Mouse (Mus musculus): ENCODE results near the gene Tmem132d. TPM values are rescaled to one million over a fixed set of nuclear protein-coding genes. Genes with fewer than 3 reads are reported as not detected.

The Tmem132d gene
- polyA plus RNA-seq, 1 experiment from 2014 or later, result not detected

GRCm38 (mm10) chr5:128136818-128137217 lies 296.1 kb downstream of the Tmem132d start:
- H3K4me2 ChIP-seq, result no peak overlapping the region
- H3K4me3 ChIP-seq (ENCODE audit: low read depth, low read length), result no peak overlapping the region
- H3K9ac ChIP-seq (ENCODE audit: low read depth, low read length), result no peak overlapping the region
- ATAC-seq (replicated peaks; ENCODE audit: low FRiP score), result 0 out of 2 replicates have a peak, but pooled peaks have one; percentile 20
- H3K36me3 ChIP-seq (ENCODE audit: control insufficient read depth, insufficient read depth, low read length), result no peaks in the 10 kb centered on the region
- H3K4me1 ChIP-seq (replicated peaks; ENCODE audit: control insufficient read depth, insufficient read depth, low read length), result no peaks in the 10 kb centered on the region
- no peaks in the 10 kb centered on the region for H3K27me3 ChIP-seq (replicated peaks; ENCODE audit: control insufficient read depth, insufficient read depth, low read length)
- DNase-seq (ENCODE audit: low spot score), result no peak
- WGBS, result 46% methylated on average over 8 of the region's 8 CpGs
- no peaks in the 10 kb centered on the region; the same call in 1 of the 2 replicates for H3K9me3 ChIP-seq (ENCODE audit: control insufficient read depth, low read length)
- H3K27ac ChIP-seq (ENCODE audit: low read depth, low read length), result no peak overlapping the region

DNA sequence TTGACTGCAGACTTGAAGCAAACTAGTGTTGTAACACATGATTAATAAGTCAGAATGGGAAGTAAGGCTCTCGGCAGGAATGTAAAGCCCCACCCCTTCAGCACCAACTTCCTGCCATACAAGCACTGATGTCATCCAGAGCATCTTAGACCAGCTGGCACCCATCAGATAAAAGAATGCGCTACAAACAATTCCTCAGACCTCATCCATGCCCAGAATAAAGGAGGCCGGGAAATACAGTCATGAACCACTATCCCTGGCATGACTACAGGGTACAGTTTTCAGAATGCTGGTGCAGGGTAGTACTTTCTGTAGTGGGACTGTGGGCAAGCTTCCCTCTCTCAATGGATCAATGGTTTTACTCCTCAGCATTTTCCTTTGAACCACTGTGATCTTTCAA lies 310.2 kb downstream of the Tmem132d start:
- Histone ChIP-seq H3K4me1 (replicated peaks; ENCODE audit: control insufficient read depth, insufficient read depth, low read length) (no peaks in the 10 kb centered on the region), H3K27me3 (replicated peaks; ENCODE audit: control insufficient read depth, insufficient read depth, low read length) (no peaks in the 10 kb centered on the region), H3K9me3 (ENCODE audit: control insufficient read depth, low read length) (no peaks in the 10 kb centered on the region), H3K4me3 (ENCODE audit: low read depth, low read length) (no peak overlapping the region), H3K36me3 (ENCODE audit: control insufficient read depth, insufficient read depth, low read length) (no peaks in the 10 kb centered on the region), H3K4me2 (no peak overlapping the region), H3K27ac (ENCODE audit: low read depth, low read length) (no peak overlapping the region), H3K9ac (ENCODE audit: low read depth, low read length) (no peak overlapping the region)
- no peak for ATAC-seq (replicated peaks; ENCODE audit: low FRiP score)
- DNase-seq (ENCODE audit: low spot score), result no peak
- 46% methylated on average over 3 of the region's 3 CpGs for WGBS

GRCm38 (mm10) chr5:128119171-128119570 lies 313.7 kb downstream of the Tmem132d start:
- Histone ChIP-seq H3K27me3 (replicated peaks; ENCODE audit: control insufficient read depth, insufficient read depth, low read length) (no peaks in the 10 kb centered on the region), H3K36me3 (ENCODE audit: control insufficient read depth, insufficient read depth, low read length) (no peaks in the 10 kb centered on the region), H3K4me1 (replicated peaks; ENCODE audit: control insufficient read depth, insufficient read depth, low read length) (no peaks in the 10 kb centered on the region), H3K4me3 (ENCODE audit: low read depth, low read length) (no peak overlapping the region), H3K27ac (ENCODE audit: low read depth, low read length) (no peak overlapping the region), H3K4me2 (no peak overlapping the region), H3K9ac (ENCODE audit: low read depth, low read length) (no peak overlapping the region), H3K9me3 (ENCODE audit: control insufficient read depth, low read length) (no peaks in the 10 kb centered on the region)
- WGBS, result 76% methylated on average over 3 of the region's 3 CpGs
- DNase-seq (ENCODE audit: low spot score) (no peak), ATAC-seq (replicated peaks; ENCODE audit: low FRiP score) (no peak)

- no peak overlapping the region for H3K4me3 ChIP-seq (ENCODE audit: low read depth, low read length)
- H3K4me1 ChIP-seq (replicated peaks; ENCODE audit: control insufficient read depth, insufficient read depth, low read length), result no peaks in the 10 kb centered on the region
- no peak overlapping the region for H3K9ac ChIP-seq (ENCODE audit: low read depth, low read length)
- H3K9me3 ChIP-seq (ENCODE audit: control insufficient read depth, low read length), result no peaks in the 10 kb centered on the region
- no peaks in the 10 kb centered on the region for H3K27me3 ChIP-seq (replicated peaks; ENCODE audit: control insufficient read depth, insufficient read depth, low read length)
- no peak overlapping the region for H3K27ac ChIP-seq (ENCODE audit: low read depth, low read length)
- H3K36me3 ChIP-seq (ENCODE audit: control insufficient read depth, insufficient read depth, low read length), result no peaks in the 10 kb centered on the region
- ATAC-seq (replicated peaks; ENCODE audit: low FRiP score) (no peak), DNase-seq (ENCODE audit: low spot score) (no peak)
- WGBS, result 83% methylated on average over 8 of the region's 8 CpGs
- H3K4me2 ChIP-seq, result no peak overlapping the region
Measured at GRCm38 (mm10) chr5:128113107-128113506, 319.8 kb downstream of the Tmem132d start.

GRCm38 (mm10) chr5:128112518-128112917 lies 320.4 kb downstream of the Tmem132d start:
- 83% methylated on average over 3 of the region's 3 CpGs for WGBS
- no peak overlapping the region for H3K4me2 ChIP-seq
- ATAC-seq (replicated peaks; ENCODE audit: low FRiP score) (no peak), DNase-seq (ENCODE audit: low spot score) (no peak)
- H3K27ac ChIP-seq (ENCODE audit: low read depth, low read length), result no peak overlapping the region
- no peaks in the 10 kb centered on the region for H3K27me3 ChIP-seq (replicated peaks; ENCODE audit: control insufficient read depth, insufficient read depth, low read length)
- H3K36me3 ChIP-seq (ENCODE audit: control insufficient read depth, insufficient read depth, low read length), result no peaks in the 10 kb centered on the region
- no peaks in the 10 kb centered on the region for H3K4me1 ChIP-seq (replicated peaks; ENCODE audit: control insufficient read depth, insufficient read depth, low read length)
- no peak overlapping the region for H3K9ac ChIP-seq (ENCODE audit: low read depth, low read length)
- no peaks in the 10 kb centered on the region for H3K9me3 ChIP-seq (ENCODE audit: control insufficient read depth, low read length)
- H3K4me3 ChIP-seq (ENCODE audit: low read depth, low read length), result no peak overlapping the region

GRCm38 (mm10) chr5:128111664-128112063 lies 321.2 kb downstream of the Tmem132d start:
- no peak overlapping the region for H3K27ac ChIP-seq (ENCODE audit: low read depth, low read length)
- ATAC-seq (replicated peaks; ENCODE audit: low FRiP score) (no peak), DNase-seq (ENCODE audit: low spot score) (no peak)
- no peaks in the 10 kb centered on the region; the same call in 1 of the 2 replicates for H3K9me3 ChIP-seq (ENCODE audit: control insufficient read depth, low read length)
- no peak overlapping the region for H3K9ac ChIP-seq (ENCODE audit: low read depth, low read length)
- no peaks in the 10 kb centered on the region for H3K4me1 ChIP-seq (replicated peaks; ENCODE audit: control insufficient read depth, insufficient read depth, low read length)
- no peak overlapping the region for H3K4me2 ChIP-seq
- no peak overlapping the region for H3K4me3 ChIP-seq (ENCODE audit: low read depth, low read length)
- no peaks in the 10 kb centered on the region for H3K36me3 ChIP-seq (ENCODE audit: control insufficient read depth, insufficient read depth, low read length)
- WGBS, result 72% methylated on average over 5 of the region's 5 CpGs
- no peaks in the 10 kb centered on the region for H3K27me3 ChIP-seq (replicated peaks; ENCODE audit: control insufficient read depth, insufficient read depth, low read length)

DNA sequence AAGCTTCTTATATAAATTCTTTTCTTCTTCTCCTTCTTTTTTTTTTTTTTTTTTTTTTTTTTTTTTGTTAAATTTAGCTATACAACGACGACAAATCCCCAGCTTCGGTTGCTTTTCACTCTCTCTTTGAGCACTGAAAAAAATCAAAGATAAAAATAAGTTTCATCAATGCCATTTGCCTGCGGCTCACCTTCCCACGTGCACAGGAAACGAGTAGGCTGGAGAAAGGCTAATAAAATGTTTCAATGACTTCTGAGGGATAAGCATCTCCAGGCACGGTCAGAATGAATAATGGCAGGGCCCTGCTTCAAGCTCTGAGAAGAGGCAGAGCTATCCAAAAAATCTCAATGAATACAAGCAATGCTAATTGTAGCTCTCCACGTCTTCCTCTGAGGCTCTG lies 330.3 kb downstream of the Tmem132d start:
- no peak overlapping the region for H3K27ac ChIP-seq (ENCODE audit: low read depth, low read length)
- H3K36me3 ChIP-seq (ENCODE audit: control insufficient read depth, insufficient read depth, low read length), result no peaks in the 10 kb centered on the region
- no peak overlapping the region for H3K4me2 ChIP-seq
- no peak overlapping the region for H3K9ac ChIP-seq (ENCODE audit: low read depth, low read length)
- ATAC-seq (replicated peaks; ENCODE audit: low FRiP score) (no peak), DNase-seq (ENCODE audit: low spot score) (no peak)
- no peaks in the 10 kb centered on the region for H3K27me3 ChIP-seq (replicated peaks; ENCODE audit: control insufficient read depth, insufficient read depth, low read length)
- H3K4me3 ChIP-seq (ENCODE audit: low read depth, low read length), result no peak overlapping the region
- peaks cover 11% of the 10 kb centered on the region for H3K9me3 ChIP-seq (ENCODE audit: control insufficient read depth, low read length)
- no peaks in the 10 kb centered on the region for H3K4me1 ChIP-seq (replicated peaks; ENCODE audit: control insufficient read depth, insufficient read depth, low read length)
- 72% methylated on average over 8 of the region's 8 CpGs for WGBS

DNA sequence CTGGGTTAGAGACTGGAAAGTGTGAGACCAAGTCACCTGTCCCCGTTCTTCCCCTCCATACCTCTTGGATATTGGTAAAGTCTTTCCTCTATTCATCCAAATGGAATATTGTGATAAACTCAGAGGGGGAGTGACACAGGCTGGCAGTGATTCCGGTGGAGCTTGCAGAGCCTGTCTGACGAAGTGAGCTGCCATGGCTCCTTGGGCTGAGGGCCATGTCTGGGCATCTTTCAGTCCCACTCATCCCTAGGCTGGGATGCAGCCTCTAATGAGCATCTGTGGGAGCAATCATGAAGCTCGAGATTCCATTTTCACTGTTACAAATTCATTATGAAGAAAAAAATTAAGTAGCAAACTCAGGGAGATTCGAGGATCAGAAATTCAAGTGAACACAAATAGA lies 332.5 kb downstream of the Tmem132d start:
- 83% methylated on average over 5 of the region's 5 CpGs for WGBS
- Histone ChIP-seq H3K4me2 (no peak overlapping the region), H3K4me3 (ENCODE audit: low read depth, low read length) (no peak overlapping the region), H3K9me3 (ENCODE audit: control insufficient read depth, low read length) (peaks cover 6% of the 10 kb centered on the region), H3K4me1 (replicated peaks; ENCODE audit: control insufficient read depth, insufficient read depth, low read length) (no peaks in the 10 kb centered on the region), H3K36me3 (ENCODE audit: control insufficient read depth, insufficient read depth, low read length) (no peaks in the 10 kb centered on the region), H3K9ac (ENCODE audit: low read depth, low read length) (no peak overlapping the region), H3K27ac (ENCODE audit: low read depth, low read length) (no peak overlapping the region), H3K27me3 (replicated peaks; ENCODE audit: control insufficient read depth, insufficient read depth, low read length) (no peaks in the 10 kb centered on the region)
- DNase-seq (ENCODE audit: low spot score), result no peak
- no peak for ATAC-seq (replicated peaks; ENCODE audit: low FRiP score)

GRCm38 (mm10) chr5:128099439-128099838 lies 333.4 kb downstream of the Tmem132d start:
- Histone ChIP-seq H3K9ac (ENCODE audit: low read depth, low read length) (no peak overlapping the region), H3K9me3 (ENCODE audit: control insufficient read depth, low read length) (peaks cover 6% of the 10 kb centered on the region), H3K27ac (ENCODE audit: low read depth, low read length) (no peak overlapping the region), H3K27me3 (replicated peaks; ENCODE audit: control insufficient read depth, insufficient read depth, low read length) (no peaks in the 10 kb centered on the region), H3K36me3 (ENCODE audit: control insufficient read depth, insufficient read depth, low read length) (no peaks in the 10 kb centered on the region), H3K4me1 (replicated peaks; ENCODE audit: control insufficient read depth, insufficient read depth, low read length) (no peaks in the 10 kb centered on the region), H3K4me2 (no peak overlapping the region), H3K4me3 (ENCODE audit: low read depth, low read length) (no peak overlapping the region)
- DNase-seq (ENCODE audit: low spot score) (no peak), ATAC-seq (replicated peaks; ENCODE audit: low FRiP score) (no peak)
- WGBS, result 69% methylated on average over 2 of the region's 2 CpGs
